Mouse (Mus musculus) adrenal gland, adult 10 weeks (tissue): ENCODE results near the gene Rela. TPM values are rescaled to one million over a fixed set of nuclear protein-coding genes. Genes with fewer than 3 reads are reported as not detected.

Source experiments
- polyA plus RNA-seq: library from polyadenylated mRNA; stranded (reverse); fragments of 350-450 nt; fragmentation: Illumina TruSeq; extraction: RNeasy Lipid Tissue Mini Kit (QIAGEN cat#74804); gene quantifications from one replicate; pipeline ENCODE4 v1.2.3, GENCODE M21; 2014; ENCODE audit warnings: low read depth, low replicate concordance

Rela gene
- polyA plus RNA-seq: 2.9 TPM

GRCm38 (mm10) chr19:5637069-5638047 is at the start of gene Rela:
Gene Rela (plus strand): TSS chr19:5637483.

DNA sequence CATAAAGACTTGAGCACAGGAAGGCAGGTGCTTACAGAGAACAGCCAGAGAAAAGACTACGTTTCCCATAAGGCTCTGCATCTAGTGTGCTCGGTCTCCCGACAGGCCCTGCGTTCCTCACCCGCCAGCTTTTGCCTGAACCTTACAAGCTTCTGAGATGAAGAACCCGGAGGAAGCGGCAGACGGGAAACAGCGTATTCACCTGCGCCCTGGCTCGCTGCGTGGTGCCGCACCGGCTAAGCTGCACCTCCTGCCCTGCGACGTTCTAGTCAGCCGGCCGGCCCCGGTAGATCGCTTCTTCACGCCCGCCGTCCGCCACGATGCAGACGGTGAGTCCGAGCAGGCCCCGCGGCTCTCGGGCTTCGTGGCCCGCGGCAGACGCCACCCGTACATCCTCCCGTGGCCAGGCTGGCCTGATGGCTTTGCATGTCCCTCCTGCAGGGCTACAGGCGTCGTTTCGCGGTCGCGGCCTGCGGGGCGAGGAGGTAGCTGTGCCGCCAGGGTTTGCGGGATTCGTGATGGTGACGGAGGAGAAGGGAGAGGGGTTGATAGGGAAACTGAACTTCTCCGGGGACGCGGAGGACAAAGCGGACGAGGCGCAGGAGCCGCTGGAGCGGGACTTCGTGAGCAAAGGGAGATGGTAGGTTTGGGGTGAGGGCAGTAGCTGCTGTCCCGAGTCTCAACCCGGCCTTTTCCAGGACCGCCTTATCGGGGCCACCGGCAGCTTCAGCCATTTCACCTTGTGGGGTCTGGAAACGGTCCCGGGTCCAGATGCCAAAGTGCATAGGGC is 35.3 kb upstream of the Rela start, which contains the start of gene Rnaseh2c:
Rnaseh2c (plus strand) TSS at position 122 of the 790 bp plus-strand sequence.

DNA sequence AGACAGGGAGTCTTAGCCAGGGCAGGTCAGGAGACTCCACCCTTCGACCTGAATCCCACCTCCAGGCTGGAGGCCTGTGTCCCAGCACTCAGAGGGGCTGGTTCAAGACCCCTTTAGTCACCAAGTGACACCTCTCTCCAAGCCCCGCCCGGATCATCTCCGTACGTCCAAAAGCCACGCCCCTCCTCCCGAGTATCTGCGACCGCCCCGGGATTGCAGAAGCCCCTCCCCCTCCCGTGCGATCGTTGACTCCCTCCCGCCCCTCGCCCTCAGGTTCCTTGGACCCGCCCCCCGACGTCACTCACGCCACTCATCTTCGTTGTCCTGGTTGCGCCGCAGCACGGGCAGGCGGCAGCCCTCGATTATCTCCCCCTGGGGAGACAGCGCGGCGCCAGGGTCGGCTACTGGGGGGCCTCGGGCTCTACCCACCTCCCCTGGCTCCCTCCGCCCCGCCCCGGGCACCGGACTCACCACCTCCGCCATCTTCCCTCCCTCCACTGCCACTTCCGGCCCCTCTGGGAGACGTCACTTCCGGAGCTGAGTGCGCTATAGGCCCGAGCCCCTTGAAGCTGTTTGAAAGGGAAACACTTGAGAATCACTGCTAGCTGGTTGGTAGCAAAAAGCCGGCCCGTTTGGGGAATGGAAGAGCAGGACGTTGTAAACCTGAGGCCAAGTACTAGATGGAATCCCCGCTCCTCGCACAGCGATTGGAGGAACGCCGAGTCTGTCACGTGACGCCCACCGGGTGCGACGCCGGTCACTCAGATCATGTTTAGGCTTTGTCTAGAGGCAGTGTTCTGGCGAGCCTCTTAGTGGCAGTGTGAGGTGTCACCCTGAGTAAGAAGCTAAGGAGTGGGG is 27.5 kb upstream of the Rela start, which contains the start of gene Kat5:
Kat5 (minus strand) TSS at position 691 of the 858 bp plus-strand sequence.

DNA sequence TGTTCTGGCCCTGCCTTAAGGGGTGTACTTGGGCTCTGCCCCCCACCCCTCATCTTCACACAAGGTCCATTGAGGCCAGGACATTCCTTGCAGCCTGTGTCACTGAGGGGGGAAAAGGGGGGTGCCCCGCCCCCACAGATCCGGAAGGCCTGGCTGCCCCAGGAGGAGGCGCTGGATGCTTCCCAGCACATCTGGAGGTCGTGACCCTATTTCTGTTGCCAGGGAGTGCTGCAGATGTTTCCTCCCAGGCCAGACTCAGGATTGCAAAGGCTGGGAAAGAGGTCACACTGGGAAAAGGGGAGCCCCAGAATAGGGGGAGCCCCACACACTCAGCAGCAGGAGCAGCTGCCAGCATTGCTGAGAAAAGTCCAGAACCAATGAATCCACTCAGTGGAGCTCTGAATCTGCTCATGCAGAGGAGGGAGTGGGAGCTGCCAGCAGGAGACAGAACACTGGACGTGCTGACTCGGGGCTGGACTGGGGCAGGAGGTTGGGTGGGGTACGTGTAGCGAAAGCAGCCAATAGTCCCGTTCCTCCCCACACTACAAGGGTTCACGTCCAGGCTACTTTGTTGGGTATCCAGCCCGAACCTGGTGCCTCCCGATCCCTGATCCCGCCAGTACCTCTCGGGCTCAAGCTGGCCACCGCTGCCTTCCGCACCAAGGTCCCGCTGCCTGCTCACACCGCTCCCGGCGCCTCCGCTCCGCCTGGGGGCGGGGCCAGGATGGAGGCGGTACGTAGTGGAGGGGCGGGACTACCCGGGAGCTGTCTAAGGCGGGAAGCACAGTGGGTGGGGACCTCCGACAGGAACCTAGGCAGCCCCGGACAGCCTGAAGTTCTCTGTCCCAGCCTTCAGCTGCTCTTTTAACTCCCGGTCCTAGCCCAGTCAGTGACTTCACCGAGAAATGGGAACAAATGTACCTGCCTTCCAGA is 26.0 kb downstream of the Rela start, which contains the start of gene Sipa1:
Sipa1 (minus strand) TSS at position 727 of the 933 bp plus-strand sequence.

DNA sequence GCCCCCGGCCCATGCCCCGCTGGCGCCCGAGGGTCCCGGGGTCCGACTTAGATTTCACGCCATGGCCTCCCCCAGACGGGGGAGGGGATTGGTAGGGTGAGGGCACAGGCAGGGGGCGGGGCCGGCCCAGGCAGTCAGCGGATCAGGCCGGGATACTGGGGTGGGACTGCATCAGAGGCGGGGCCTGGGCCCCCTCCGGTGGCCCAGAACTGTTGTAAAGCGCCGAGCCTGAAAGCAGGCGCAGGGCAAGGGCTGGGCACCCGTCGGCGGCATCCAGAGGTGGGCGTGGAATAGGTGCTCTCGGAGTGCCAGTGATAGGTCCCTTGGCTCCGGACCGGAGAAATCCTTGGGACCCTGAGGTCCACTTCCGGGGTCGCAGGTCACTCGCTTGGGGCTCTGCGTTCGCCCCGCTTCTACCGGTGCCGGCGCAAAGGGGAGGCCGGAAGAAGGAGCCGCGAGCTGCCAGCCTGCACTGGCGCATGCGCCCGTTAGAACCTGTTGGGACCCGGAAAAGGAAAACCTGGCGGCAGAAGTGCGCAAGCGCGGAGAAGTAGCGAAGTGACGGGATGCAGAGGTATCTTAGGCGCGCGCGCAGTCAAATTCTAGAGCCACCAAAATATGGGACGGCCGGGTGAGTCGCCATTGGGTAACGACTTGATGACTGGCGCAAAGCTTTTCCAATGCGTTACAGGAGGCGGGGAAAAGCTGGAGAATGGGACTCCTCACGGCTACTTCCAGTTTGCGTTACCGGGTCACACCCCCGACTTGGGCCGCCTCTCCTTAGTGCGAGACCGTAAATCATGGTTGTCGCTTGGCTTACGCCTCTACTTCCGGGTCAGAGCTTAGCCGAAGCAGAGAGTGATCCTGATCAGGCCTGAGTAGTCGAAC is 51.2 kb downstream of the Rela start, which contains the start of the genes Map3k11 and Pcnx3:
Map3k11 (plus strand) TSS at position 543 of the 888 bp plus-strand sequence.
Pcnx3 (minus strand) TSS at position 709 of the 888 bp plus-strand sequence.

Other genes with a start within 250 kb of the Rela start
- 1.6 TPM for gene Sart1, start 248.8 kb upstream of the Rela start, polyA plus RNA-seq
- gene Tsga10ip, start 235.0 kb upstream of the Rela start, polyA plus RNA-seq: not detected
- gene Drap1, start 212.5 kb upstream of the Rela start, polyA plus RNA-seq: 8.5 TPM
- gene AI837181, start 212.3 kb upstream of the Rela start, polyA plus RNA-seq: 0.76 TPM
- gene Fosl1, start 189.9 kb upstream of the Rela start, polyA plus RNA-seq: not detected
- 1.0 TPM for gene Ccdc85b, start 179.6 kb upstream of the Rela start, polyA plus RNA-seq
- gene Fibp, start 176.9 kb upstream of the Rela start, polyA plus RNA-seq: 6.2 TPM
- gene Ctsw, start 169.0 kb upstream of the Rela start, polyA plus RNA-seq: not detected
- 1.3 TPM for gene Efemp2, start 163.5 kb upstream of the Rela start, polyA plus RNA-seq
- gene Mus81, start 149.1 kb upstream of the Rela start, polyA plus RNA-seq: 2.1 TPM
- 227 TPM for gene Cfl1, start 147.0 kb upstream of the Rela start, polyA plus RNA-seq
- not detected for gene 1700020D05Rik, start 133.7 kb upstream of the Rela start, polyA plus RNA-seq
- 0.58 TPM for gene Snx32, start 126.9 kb upstream of the Rela start, polyA plus RNA-seq
- not detected for gene Ovol1, start 76.8 kb upstream of the Rela start, polyA plus RNA-seq
- not detected for gene Ap5b1, start 69.5 kb upstream of the Rela start, polyA plus RNA-seq
- gene Rnaseh2c, start 35.6 kb upstream of the Rela start, polyA plus RNA-seq: 1.9 TPM
- gene Kat5, start 27.2 kb upstream of the Rela start, polyA plus RNA-seq: 29.7 TPM
- gene Sipa1, start 26.2 kb downstream of the Rela start, polyA plus RNA-seq: 1.3 TPM
- 2.2 TPM for gene Map3k11, start 51.3 kb downstream of the Rela start, polyA plus RNA-seq
- 0.70 TPM for gene Pcnx3, start 51.4 kb downstream of the Rela start, polyA plus RNA-seq
- not detected for gene Kcnk7, start 66.9 kb downstream of the Rela start, polyA plus RNA-seq
- 3.7 TPM for gene Ehbp1l1, start 88.8 kb downstream of the Rela start, polyA plus RNA-seq
- gene Fam89b, start 92.2 kb downstream of the Rela start, polyA plus RNA-seq: not detected
- gene Ltbp3, start 103.4 kb downstream of the Rela start, polyA plus RNA-seq: 17.7 TPM
- gene Scyl1, start 133.9 kb downstream of the Rela start, polyA plus RNA-seq: 1.6 TPM
- gene Frmd8, start 237.8 kb downstream of the Rela start, polyA plus RNA-seq: 4.1 TPM
- gene Slc25a45, start 240.3 kb downstream of the Rela start, polyA plus RNA-seq: 3.4 TPM